Mouse (Mus musculus) lung, embryonic 15.5 days (tissue): ENCODE results near the gene Itgb6. TPM values are rescaled to one million over a fixed set of nuclear protein-coding genes. Genes with fewer than 3 reads are reported as not detected.

Source experiments
- ATAC-seq: fragments of 200-750 bp; cut with Nextera tagmentation; 2 replicates; pipeline ENCODE4 v1.8.0; 2017; ENCODE audit warnings: moderate number of reproducible peaks, borderline replicate concordance; ENCODE audit not compliant: low FRiP score, low TSS enrichment; ENCODE audit errors: extremely low read depth
- H3K27ac ChIP-seq: fragments of 300-500 bp; sonication (generic); 2 replicates; pipeline ENCODE4 v1.5.1; 2015; ENCODE audit warnings: moderate library complexity, mild to moderate bottlenecking, inconsistent platforms
- H3K27me3 ChIP-seq: fragments of 300-500 bp; sonication (generic); 2 replicates; pipeline ENCODE4 v1.6.1; 2015; ENCODE audit warnings: inconsistent platforms
- H3K36me3 ChIP-seq: fragments of 300-500 bp; sonication (generic); 2 replicates; pipeline ENCODE4 v1.6.1; 2015; ENCODE audit warnings: inconsistent platforms
- H3K4me1 ChIP-seq: fragments of 300-500 bp; sonication (generic); 2 replicates; pipeline ENCODE4 v1.6.1; 2015; ENCODE audit warnings: inconsistent platforms
- H3K4me2 ChIP-seq: fragments of 300-500 bp; sonication (generic); 2 replicates; pipeline ENCODE4 v1.6.1; 2015; ENCODE audit warnings: inconsistent platforms, mild to moderate bottlenecking, moderate library complexity
- H3K4me3 ChIP-seq: fragments of 300-500 bp; sonication (generic); 2 replicates; pipeline ENCODE4 v1.5.1; 2015; ENCODE audit warnings: mild to moderate bottlenecking, inconsistent platforms
- H3K9ac ChIP-seq: fragments of 300-500 bp; sonication (generic); 2 replicates; pipeline ENCODE4 v1.6.1; 2015; ENCODE audit warnings: inconsistent platforms
- H3K9me3 ChIP-seq: fragments of 300-500 bp; sonication (generic); 2 replicates; pipeline ENCODE4 v1.6.1; 2016; ENCODE audit warnings: inconsistent platforms
- WGBS: fragments of 180-500 bp; shearing (Covaris S2); methylation state at CpG from one replicate; pipeline ENCODE4 v1.1.7; 2015; 5-methylcytosine and 5-hydroxymethylcytosine counted together
- polyA plus RNA-seq: library from polyadenylated mRNA; unstranded; fragments of >200 nt; fragmentation: Nextera tagmentation; extraction: Ambion mirVana; gene quantifications from 2 replicates; pipeline ENCODE4 v1.2.1, GENCODE M21; 2015

Gene Itgb6
- polyA plus RNA-seq, 1 experiment from 2014 or later, result 6.4 TPM

GRCm38 (mm10) chr2:60636910-60637761 is 85.3 kb downstream of the Itgb6 start:
- no peak overlapping the region for H3K9ac ChIP-seq
- H3K9me3 ChIP-seq, result no peaks in the 10 kb centered on the region
- no peaks in the 10 kb centered on the region for H3K27me3 ChIP-seq
- no peaks in the 10 kb centered on the region for H3K36me3 ChIP-seq
- 0 out of 2 replicates have a peak overlapping the region, but pooled peaks have one; percentile 22 for H3K27ac ChIP-seq
- H3K4me2 ChIP-seq, result no peak overlapping the region; the same call in 1 of the 2 replicates
- 28% methylated on average over 20 of the region's 20 CpGs for WGBS
- ATAC-seq, result no peak; the same call in 1 of the 2 replicates
- H3K4me1 ChIP-seq, result peaks cover 17% of the 10 kb centered on the region
- no peak overlapping the region for H3K4me3 ChIP-seq

GRCm38 (mm10) chr2:60636481-60636880 is 86.0 kb downstream of the Itgb6 start:
- H3K9ac ChIP-seq, result no peak overlapping the region
- WGBS, result 35% methylated on average over 3 of the region's 3 CpGs
- peaks cover 17% of the 10 kb centered on the region for H3K4me1 ChIP-seq
- H3K9me3 ChIP-seq, result no peaks in the 10 kb centered on the region
- no peaks in the 10 kb centered on the region for H3K27me3 ChIP-seq
- H3K4me3 ChIP-seq, result no peak overlapping the region
- no peak for ATAC-seq
- H3K27ac ChIP-seq, result no peak overlapping the region
- no peak overlapping the region for H3K4me2 ChIP-seq
- no peaks in the 10 kb centered on the region for H3K36me3 ChIP-seq

GRCm38 (mm10) chr2:60636038-60636437 is 86.4 kb downstream of the Itgb6 start:
- Histone ChIP-seq H3K27ac (no peak overlapping the region), H3K9ac (no peak overlapping the region), H3K9me3 (no peaks in the 10 kb centered on the region), H3K27me3 (no peaks in the 10 kb centered on the region), H3K4me3 (no peak overlapping the region), H3K4me1 (peaks cover 17% of the 10 kb centered on the region), H3K4me2 (no peak overlapping the region), H3K36me3 (no peaks in the 10 kb centered on the region)
- 34% methylated on average over 6 of the region's 6 CpGs for WGBS
- no peak for ATAC-seq

GRCm38 (mm10) chr2:60632791-60633190 is 89.7 kb downstream of the Itgb6 start:
- H3K4me1 ChIP-seq, result peaks cover 15% of the 10 kb centered on the region
- H3K27me3 ChIP-seq, result no peaks in the 10 kb centered on the region
- H3K9ac ChIP-seq, result no peak overlapping the region
- H3K9me3 ChIP-seq, result no peaks in the 10 kb centered on the region
- 76% methylated on average over 2 of the region's 2 CpGs for WGBS
- no peak overlapping the region for H3K4me2 ChIP-seq
- no peak for ATAC-seq
- H3K4me3 ChIP-seq, result no peak overlapping the region
- H3K36me3 ChIP-seq, result no peaks in the 10 kb centered on the region
- H3K27ac ChIP-seq, result no peak overlapping the region

- no peak for ATAC-seq
- no peaks in the 10 kb centered on the region for H3K9me3 ChIP-seq
- no peak overlapping the region for H3K4me2 ChIP-seq
- H3K4me3 ChIP-seq, result no peak overlapping the region
- no peaks in the 10 kb centered on the region for H3K27me3 ChIP-seq
- H3K4me1 ChIP-seq, result peaks cover 8% of the 10 kb centered on the region; the same call in 1 of the 2 replicates
- no peaks in the 10 kb centered on the region for H3K36me3 ChIP-seq
- no peak overlapping the region for H3K27ac ChIP-seq
- 81% methylated on average over 2 of the region's 2 CpGs for WGBS
- H3K9ac ChIP-seq, result no peak overlapping the region
Observed at GRCm38 (mm10) chr2:60630304-60630703, 92.1 kb downstream of the Itgb6 start.

GRCm38 (mm10) chr2:60627952-60628351 is 94.5 kb downstream of the Itgb6 start:
- no peak overlapping the region for H3K4me2 ChIP-seq
- H3K9me3 ChIP-seq, result no peaks in the 10 kb centered on the region
- no peaks in the 10 kb centered on the region for H3K27me3 ChIP-seq
- no peak overlapping the region for H3K27ac ChIP-seq
- 84% methylated on average over 4 of the region's 4 CpGs for WGBS
- no peak for ATAC-seq
- H3K36me3 ChIP-seq, result no peaks in the 10 kb centered on the region
- H3K4me3 ChIP-seq, result no peak overlapping the region
- H3K9ac ChIP-seq, result no peak overlapping the region
- peaks cover 10% of the 10 kb centered on the region; the same call in 1 of the 2 replicates for H3K4me1 ChIP-seq

- H3K36me3 ChIP-seq, result no peaks in the 10 kb centered on the region
- WGBS, result 60% methylated on average over 10 of the region's 10 CpGs
- no peaks in the 10 kb centered on the region for H3K9me3 ChIP-seq
- no peak overlapping the region for H3K27ac ChIP-seq
- no peaks in the 10 kb centered on the region for H3K27me3 ChIP-seq
- no peak overlapping the region for H3K4me2 ChIP-seq
- peaks cover 10% of the 10 kb centered on the region; the same call in 1 of the 2 replicates for H3K4me1 ChIP-seq
- no peak for ATAC-seq
- H3K9ac ChIP-seq, result no peak overlapping the region
- H3K4me3 ChIP-seq, result no peak overlapping the region
Observed at GRCm38 (mm10) chr2:60627515-60627914, 94.9 kb downstream of the Itgb6 start.

- Histone ChIP-seq H3K4me2 (no peak overlapping the region), H3K9me3 (no peaks in the 10 kb centered on the region)
Observed at GRCm38 (mm10) chr2:60625766-60626165, 96.7 kb downstream of the Itgb6 start.

GRCm38 (mm10) chr2:60622161-60622560 is 100.3 kb downstream of the Itgb6 start:
- Histone ChIP-seq H3K27me3 (no peaks in the 10 kb centered on the region), H3K4me1 (peaks cover 6% of the 10 kb centered on the region; the same call in 1 of the 2 replicates), H3K9me3 (no peaks in the 10 kb centered on the region), H3K9ac (no peak overlapping the region), H3K4me2 (no peak overlapping the region), H3K27ac (no peak overlapping the region), H3K36me3 (no peaks in the 10 kb centered on the region; the same call in 1 of the 2 replicates), H3K4me3 (no peak overlapping the region)
- no peak for ATAC-seq
- WGBS, result 62% methylated on average over 7 of the region's 7 CpGs

More at GRCm38 (mm10) chr2:60625766-60626165, 96.7 kb downstream of the Itgb6 start:
- H3K36me3 ChIP-seq, result no peaks in the 10 kb centered on the region; the same call in 1 of the 2 replicates
- no peak overlapping the region for H3K4me3 ChIP-seq
- no peak overlapping the region for H3K27ac ChIP-seq
- H3K27me3 ChIP-seq, result no peaks in the 10 kb centered on the region
- ATAC-seq, result no peak; the same call in 1 of the 2 replicates
- WGBS, result 21% methylated on average over 2 of the region's 2 CpGs
- no peak overlapping the region for H3K9ac ChIP-seq
- peaks cover 10% of the 10 kb centered on the region; the same call in 1 of the 2 replicates for H3K4me1 ChIP-seq

GRCm38 (mm10) chr2:60614758-60615157 is 107.7 kb downstream of the Itgb6 start:
- Histone ChIP-seq H3K27ac (no peak overlapping the region), H3K36me3 (no peaks in the 10 kb centered on the region), H3K9ac (no peak overlapping the region), H3K4me1 (no peaks in the 10 kb centered on the region), H3K9me3 (no peaks in the 10 kb centered on the region), H3K27me3 (no peaks in the 10 kb centered on the region), H3K4me2 (no peak overlapping the region), H3K4me3 (no peak overlapping the region)
- WGBS, result 89% methylated on average over 7 of the region's 7 CpGs
- no peak for ATAC-seq

- Histone ChIP-seq H3K4me1 (no peaks in the 10 kb centered on the region), H3K27me3 (no peaks in the 10 kb centered on the region), H3K27ac (no peak overlapping the region), H3K4me2 (no peak overlapping the region), H3K9ac (no peak overlapping the region), H3K4me3 (no peak overlapping the region), H3K9me3 (no peaks in the 10 kb centered on the region), H3K36me3 (no peaks in the 10 kb centered on the region)
- no peak for ATAC-seq
- 48% methylated on average over 3 of the region's 3 CpGs for WGBS
Observed at GRCm38 (mm10) chr2:60613857-60614228, 108.6 kb downstream of the Itgb6 start.
